Mouse (Mus musculus): ENCODE results near the gene Exoc3l. TPM values are rescaled to one million over a fixed set of nuclear protein-coding genes. Genes with fewer than 3 reads are reported as not detected.

Gene Exoc3l
- polyA plus RNA-seq, 1 experiment, result not detected

DNA sequence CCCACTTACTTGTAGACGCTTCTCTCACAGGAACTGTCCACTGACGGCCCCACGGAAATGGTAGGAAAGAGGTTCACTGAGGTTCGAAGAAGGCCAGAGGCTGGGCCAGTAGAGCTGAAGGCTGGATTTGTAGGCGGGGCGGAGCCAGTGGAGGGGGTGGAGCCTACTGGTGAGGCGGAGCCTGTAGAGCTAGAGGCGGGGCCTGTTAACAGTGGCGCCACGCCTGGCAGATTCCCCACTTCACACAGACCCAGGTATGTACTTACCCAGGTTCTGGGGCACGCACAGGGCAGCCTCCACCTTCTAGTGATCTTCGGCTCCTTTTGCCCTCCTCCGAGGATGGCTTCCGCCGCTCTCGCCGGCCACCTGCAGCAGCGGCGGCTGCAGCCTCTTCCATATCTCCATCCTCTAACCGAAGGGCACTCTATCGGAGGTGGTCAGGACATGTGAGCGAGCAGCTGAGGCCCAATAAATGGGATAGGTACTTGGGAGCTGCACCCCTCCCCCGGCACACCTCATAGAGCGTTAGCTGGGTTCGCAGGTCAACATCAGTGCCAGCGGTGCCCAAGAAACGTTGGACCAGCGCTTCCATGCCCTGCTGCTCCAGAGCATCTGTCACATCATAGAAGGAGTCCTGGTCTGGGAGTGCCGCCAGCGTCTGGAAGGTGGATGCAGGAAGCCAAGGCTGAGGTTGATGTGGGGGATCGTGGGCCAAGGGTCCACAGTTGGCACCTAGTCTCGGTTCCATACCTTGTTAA lies 40.7 kb upstream of the Exoc3l start:
- Histone ChIP-seq H3K4me1 (ENCODE audit: control insufficient read depth, insufficient read depth, low read length) (no peaks in the 10 kb centered on the region), H3K27ac (ENCODE audit: insufficient read depth, low read depth, low read length) (no peak overlapping the region), H3K4me3 (ENCODE audit: insufficient read depth, low read depth, low read length) (no peak overlapping the region)
- no peak for TF ChIP-seq CTCF (IDR thresholded peaks at IDR 0.05; ENCODE audit: insufficient read depth, low read depth, low read length)
- TF ChIP-seq POLR2A (IDR thresholded peaks at IDR 0.05; ENCODE audit: insufficient read depth, low read depth, low read length), result no peak
- WGBS, result 58% methylated on average over 32 of the region's 32 CpGs

DNA sequence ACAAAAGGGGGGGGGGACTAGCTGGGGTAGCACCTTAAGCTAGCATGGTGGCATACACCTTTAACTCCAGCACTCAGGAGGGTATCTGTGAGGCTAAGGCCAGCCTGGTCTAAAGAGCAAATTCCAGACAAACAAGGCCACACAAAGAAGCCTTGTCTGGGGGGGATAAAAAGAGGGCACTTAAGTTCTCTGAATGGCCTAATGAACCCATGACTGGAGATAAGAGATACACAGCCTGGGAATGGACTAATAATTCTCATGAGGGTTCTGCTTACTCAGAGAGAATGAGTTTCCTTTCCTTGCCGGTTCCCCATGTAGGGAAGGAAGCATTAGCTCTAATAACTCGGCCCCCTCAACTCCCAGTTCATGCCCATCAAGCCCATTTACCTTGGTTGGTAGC lies 36.6 kb upstream of the Exoc3l start:
- Histone ChIP-seq H3K27ac (ENCODE audit: insufficient read depth, low read depth, low read length) (no peak overlapping the region), H3K4me3 (ENCODE audit: insufficient read depth, low read depth, low read length) (no peak overlapping the region), H3K4me1 (ENCODE audit: control insufficient read depth, insufficient read depth, low read length) (peaks cover under 1% of the 10 kb centered on the region; the same call in 1 of the 2 replicates)
- WGBS, result 63% methylated on average over 2 of the region's 2 CpGs
- no peak for TF ChIP-seq CTCF (IDR thresholded peaks at IDR 0.05; ENCODE audit: insufficient read depth, low read depth, low read length)
- TF ChIP-seq POLR2A (IDR thresholded peaks at IDR 0.05; ENCODE audit: insufficient read depth, low read depth, low read length), result no peak

DNA sequence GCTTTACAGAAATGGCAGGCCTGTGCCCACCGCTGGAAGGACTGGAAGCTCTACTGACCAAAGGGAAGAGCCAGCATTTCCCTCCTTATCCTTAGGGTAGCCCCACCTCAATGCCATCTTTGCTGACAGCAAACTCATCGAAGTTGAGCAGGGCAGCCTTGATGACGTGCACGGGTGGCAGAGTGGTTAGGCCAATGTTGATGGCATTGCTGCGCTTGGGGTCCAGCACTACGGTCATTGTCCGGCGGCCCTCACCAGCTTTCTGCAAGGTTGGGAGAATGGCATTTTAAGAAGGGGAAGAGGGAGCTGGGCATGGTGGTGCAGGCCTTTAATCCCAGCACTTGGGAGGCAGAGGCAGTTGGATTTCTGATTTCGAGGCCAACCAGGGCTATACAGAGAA lies 36.0 kb upstream of the Exoc3l start:
- H3K4me3 ChIP-seq (ENCODE audit: insufficient read depth, low read depth, low read length), result no peak overlapping the region
- H3K27ac ChIP-seq (ENCODE audit: insufficient read depth, low read depth, low read length), result no peak overlapping the region
- no peak for TF ChIP-seq CTCF (IDR thresholded peaks at IDR 0.05; ENCODE audit: insufficient read depth, low read depth, low read length)
- TF ChIP-seq POLR2A (IDR thresholded peaks at IDR 0.05; ENCODE audit: insufficient read depth, low read depth, low read length), result no peak
- peaks cover 5% of the 10 kb centered on the region for H3K4me1 ChIP-seq (ENCODE audit: control insufficient read depth, insufficient read depth, low read length)
- WGBS, result 94% methylated on average over 9 of the region's 9 CpGs

DNA sequence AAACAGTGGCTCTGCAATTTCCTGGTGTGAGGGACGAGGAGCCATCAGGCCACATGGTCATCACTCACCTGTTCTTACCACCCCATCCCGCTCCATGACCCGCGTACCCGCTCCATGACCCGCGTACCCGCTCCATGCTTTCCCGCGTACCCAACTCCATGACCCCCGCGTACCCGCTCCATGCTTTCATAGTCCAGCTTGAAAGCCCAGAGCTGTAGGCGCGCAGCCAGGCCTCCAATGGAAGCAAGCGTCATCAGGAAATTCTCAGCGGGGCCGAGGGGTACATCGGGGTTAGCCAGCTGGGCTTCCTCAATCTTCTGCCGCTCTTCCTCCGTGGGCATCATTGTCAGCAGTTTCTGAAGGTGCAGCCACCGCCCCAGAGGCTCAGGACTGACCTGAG lies 35.6 kb upstream of the Exoc3l start:
- Histone ChIP-seq H3K4me1 (ENCODE audit: control insufficient read depth, insufficient read depth, low read length) (peaks cover 7% of the 10 kb centered on the region), H3K27ac (ENCODE audit: insufficient read depth, low read depth, low read length) (no peak overlapping the region), H3K4me3 (ENCODE audit: insufficient read depth, low read depth, low read length) (no peak overlapping the region)
- 96% methylated on average over 22 of the region's 22 CpGs for WGBS
- TF ChIP-seq CTCF (IDR thresholded peaks at IDR 0.05; ENCODE audit: insufficient read depth, low read depth, low read length) (no peak), POLR2A (IDR thresholded peaks at IDR 0.05; ENCODE audit: insufficient read depth, low read depth, low read length) (no peak)

DNA sequence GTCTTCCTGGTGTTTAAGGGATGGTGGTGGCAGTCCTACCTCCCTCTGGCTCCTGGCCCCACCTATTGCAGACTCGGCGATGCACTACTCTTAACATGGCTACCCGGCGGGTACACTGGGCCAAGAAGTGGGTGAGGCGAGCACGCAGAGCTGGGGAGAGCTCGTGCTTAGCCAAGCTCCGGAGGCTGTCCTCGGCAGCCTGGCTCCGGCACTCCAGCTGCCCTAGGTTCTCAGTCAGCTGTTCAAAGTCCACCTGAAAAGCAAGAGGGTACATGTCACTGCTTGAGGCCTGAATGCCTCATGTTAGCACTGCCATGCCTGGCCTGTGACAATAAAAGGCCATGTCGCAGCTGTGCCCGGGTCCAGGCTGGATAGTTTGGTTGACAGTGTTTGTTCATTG lies 34.4 kb upstream of the Exoc3l start:
- Histone ChIP-seq H3K4me1 (ENCODE audit: control insufficient read depth, insufficient read depth, low read length) (peaks cover 7% of the 10 kb centered on the region), H3K4me3 (ENCODE audit: insufficient read depth, low read depth, low read length) (no peak overlapping the region), H3K27ac (ENCODE audit: insufficient read depth, low read depth, low read length) (no peak overlapping the region)
- TF ChIP-seq CTCF (IDR thresholded peaks at IDR 0.05; ENCODE audit: insufficient read depth, low read depth, low read length) (no peak), POLR2A (IDR thresholded peaks at IDR 0.05; ENCODE audit: insufficient read depth, low read depth, low read length) (no peak)
- 94% methylated on average over 12 of the region's 12 CpGs for WGBS

DNA sequence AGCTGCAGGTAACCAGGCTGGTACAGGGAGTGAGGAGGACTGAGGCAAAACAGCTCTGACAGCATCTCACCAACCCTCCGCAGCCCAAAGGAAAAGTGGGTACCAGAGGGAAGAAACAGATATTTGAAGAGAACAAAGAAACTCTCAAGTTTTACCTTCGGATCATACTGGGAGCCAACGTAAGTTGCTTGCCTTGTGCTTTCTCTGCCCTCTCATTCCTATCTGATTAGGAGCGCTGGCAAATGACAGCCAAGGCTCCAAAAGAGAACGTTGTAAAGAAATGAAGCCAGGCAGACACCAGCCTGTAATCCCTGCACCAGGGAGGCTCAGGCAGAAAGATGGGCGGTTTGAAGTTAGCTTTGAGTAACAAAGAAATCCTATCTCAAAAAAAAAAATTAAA lies 31.1 kb upstream of the Exoc3l start:
- no peak overlapping the region for H3K27ac ChIP-seq (ENCODE audit: insufficient read depth, low read depth, low read length)
- H3K4me3 ChIP-seq (ENCODE audit: insufficient read depth, low read depth, low read length), result peak overlapping the region; percentile 69
- TF ChIP-seq CTCF (IDR thresholded peaks at IDR 0.05; ENCODE audit: insufficient read depth, low read depth, low read length), result no peak
- TF ChIP-seq POLR2A (IDR thresholded peaks at IDR 0.05; ENCODE audit: insufficient read depth, low read depth, low read length), result no peak
- peaks cover 9% of the 10 kb centered on the region for H3K4me1 ChIP-seq (ENCODE audit: control insufficient read depth, insufficient read depth, low read length)
- 21% methylated on average over 6 of the region's 6 CpGs for WGBS

DNA sequence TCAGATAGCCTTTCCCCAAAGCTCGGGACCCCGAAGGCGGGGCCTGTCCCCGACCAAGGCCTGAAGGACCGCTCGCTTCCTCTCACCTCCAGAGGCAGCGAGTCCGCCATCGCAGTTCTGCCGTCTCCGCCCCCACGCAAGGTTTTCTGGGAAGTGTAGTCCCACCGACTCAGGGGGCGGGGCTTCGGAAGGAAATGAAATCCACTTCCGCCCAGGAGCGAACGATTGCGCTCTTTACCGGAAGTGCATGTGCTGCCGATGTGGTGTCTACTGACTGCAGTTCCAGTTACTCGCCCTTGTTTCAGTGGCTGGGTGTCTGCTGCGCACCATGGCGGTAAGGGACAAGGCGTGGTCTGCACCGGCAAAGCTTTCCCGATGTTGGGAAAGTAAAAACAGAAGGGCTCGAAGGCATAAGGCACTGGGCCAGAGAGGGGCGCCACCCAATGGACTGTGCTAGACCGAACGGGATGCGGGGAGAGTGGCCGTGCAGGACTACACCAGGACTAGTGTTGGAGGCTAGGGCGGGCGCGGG lies 30.3 kb upstream of the Exoc3l start, which contains the start of the genes Lrrc29 and Tmem208:
Gene Lrrc29, minus strand, starts transcription at position 138 of the 532 bp plus-strand sequence.
Gene Tmem208, plus strand, starts transcription at position 214 of the 532 bp plus-strand sequence.
- Histone ChIP-seq H3K4me1 (ENCODE audit: control insufficient read depth, insufficient read depth, low read length) (peaks cover 9% of the 10 kb centered on the region), H3K4me3 (ENCODE audit: insufficient read depth, low read depth, low read length) (peak within 1 kb of the TSS; percentile 82), H3K27ac (ENCODE audit: insufficient read depth, low read depth, low read length) (peak within 1 kb of the TSS; percentile 57)
- under 1% methylated on average over 36 of the region's 36 CpGs for WGBS
- peak; percentile 50 for TF ChIP-seq CTCF (IDR thresholded peaks at IDR 0.05; ENCODE audit: insufficient read depth, low read depth, low read length)
- peak; percentile 79 for TF ChIP-seq POLR2A (IDR thresholded peaks at IDR 0.05; ENCODE audit: insufficient read depth, low read depth, low read length)

DNA sequence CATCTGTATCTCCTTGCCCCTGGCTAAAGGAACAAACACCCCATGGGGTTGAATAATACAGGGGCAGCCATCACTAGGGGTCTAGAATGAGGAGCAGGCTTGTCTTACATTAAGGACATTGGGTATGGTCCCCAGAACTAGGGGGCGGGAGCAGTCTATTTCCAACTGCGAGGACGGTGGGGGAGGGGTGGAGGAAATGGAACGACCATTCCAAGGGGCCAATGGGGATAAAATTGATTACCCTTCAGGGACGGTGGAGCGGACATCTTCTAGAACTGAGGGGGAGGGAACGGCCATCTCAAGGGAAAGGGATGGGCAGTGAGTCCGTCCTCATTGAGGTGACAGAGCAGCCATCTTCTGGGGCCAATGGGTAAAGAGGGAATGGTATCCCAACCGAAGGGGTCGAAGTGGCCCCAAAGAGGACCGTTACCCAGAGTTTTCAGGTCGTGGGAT lies 29.8 kb upstream of the Exoc3l start:
- Histone ChIP-seq H3K4me1 (ENCODE audit: control insufficient read depth, insufficient read depth, low read length) (peaks cover 9% of the 10 kb centered on the region), H3K4me3 (ENCODE audit: insufficient read depth, low read depth, low read length) (peak overlapping the region; percentile 82), H3K27ac (ENCODE audit: insufficient read depth, low read depth, low read length) (peak overlapping the region; percentile 57)
- under 1% methylated on average over 12 of the region's 12 CpGs for WGBS
- TF ChIP-seq CTCF (IDR thresholded peaks at IDR 0.05; ENCODE audit: insufficient read depth, low read depth, low read length), result no peak

DNA sequence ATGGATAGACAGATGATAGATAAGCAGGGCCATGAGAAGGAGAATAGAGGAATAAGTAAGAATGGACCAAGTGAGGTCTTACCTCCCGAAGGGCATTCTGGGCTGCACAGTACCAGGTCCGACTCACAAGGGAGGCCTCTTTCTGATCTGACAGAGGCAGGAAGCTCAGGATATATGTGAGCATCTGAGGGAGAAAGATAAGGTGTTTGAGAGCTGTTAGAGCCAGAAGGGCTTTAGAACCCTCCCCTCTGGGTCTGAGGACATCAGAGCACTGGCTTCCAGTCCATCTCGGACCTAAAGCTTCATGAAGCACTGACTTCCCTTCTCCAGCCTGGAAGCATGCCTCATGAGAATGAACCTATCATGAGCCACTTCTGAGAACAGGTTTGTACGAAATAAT lies 27.3 kb upstream of the Exoc3l start:
- no peak overlapping the region for H3K27ac ChIP-seq (ENCODE audit: insufficient read depth, low read depth, low read length)
- H3K4me3 ChIP-seq (ENCODE audit: insufficient read depth, low read depth, low read length), result no peak overlapping the region
- TF ChIP-seq POLR2A (IDR thresholded peaks at IDR 0.05; ENCODE audit: insufficient read depth, low read depth, low read length) (no peak), CTCF (IDR thresholded peaks at IDR 0.05; ENCODE audit: insufficient read depth, low read depth, low read length) (no peak)
- H3K4me1 ChIP-seq (ENCODE audit: control insufficient read depth, insufficient read depth, low read length), result peaks cover 13% of the 10 kb centered on the region
- 91% methylated on average over 4 of the region's 4 CpGs for WGBS
